Mouse (Mus musculus) gastrocnemius, postnatal 10 days (tissue): ENCODE data around the gene Wdr74. TPM values are rescaled to one million over a fixed set of nuclear protein-coding genes. Genes with fewer than 3 reads are reported as not detected.

Source experiments
- microRNA-seq, 2 experiments: library from miRNA; unstranded; fragments of <30 nt; microRNA quantifications; one replicate each; pipeline ENCODE4 v1.2.0; 2021
- total RNA-seq, 2 experiments: library from RNA; stranded (reverse); gene quantifications; 2 replicates each; pipeline ENCODE4 v1.2.3; 2021

Gene Wdr74
- total RNA-seq, 2 experiments from 2014 or later = 26.5 to 27.4 TPM

Small RNA genes lying within 50 kb of the gene (microRNA-seq; reads per million reads assigned to microRNA genes)
- gene Mir6992 = 0.25 to 0.64 reads per million in 2 experiments

Other genes starting within 250 kb of the Wdr74 start
- gene Slc22a8, start 144.6 kb upstream of the Wdr74 start, total RNA-seq = under 1 TPM in 1 of 2 experiments, not detected in 1; 0.07 TPM
- gene Slc22a6, start 117.8 kb upstream of the Wdr74 start, total RNA-seq = not detected
- under 1 TPM; 0.11 to 0.16 TPM for gene Chrm1, start 72.0 kb upstream of the Wdr74 start, total RNA-seq
- gene Slc3a2, start 12.5 kb upstream of the Wdr74 start, total RNA-seq = 10 to 100 TPM; 29.4 to 36.7 TPM
- under 1 TPM in 1 of 2 experiments, not detected in 1; 0.65 TPM for gene 1700092M07Rik, start 4.9 kb downstream of the Wdr74 start, total RNA-seq
- 10 to 100 TPM; 35.6 to 46.3 TPM for gene Stx5a, start 5.6 kb downstream of the Wdr74 start, total RNA-seq
- gene Nxf1, start 21.2 kb downstream of the Wdr74 start, total RNA-seq = 10 to 100 TPM; 40.8 to 61.8 TPM
- gene Tmem223, start 35.2 kb downstream of the Wdr74 start, total RNA-seq = 10 to 100 TPM; 81.9 to 82.5 TPM
- gene Tmem179b, start 38.6 kb downstream of the Wdr74 start, total RNA-seq = 10 to 100 TPM; 13.6 to 14.1 TPM
- gene Taf6l, start 50.6 kb downstream of the Wdr74 start, total RNA-seq = 10 to 100 TPM in 1 of 2 experiments, 1 to 10 TPM in 1; 8.5 to 12.0 TPM
- 10 to 100 TPM; 40.9 to 45.1 TPM for gene Polr2g, start 62.8 kb downstream of the Wdr74 start, total RNA-seq
- 1 to 10 TPM; 1.0 to 1.4 TPM for gene Zbtb3, start 66.7 kb downstream of the Wdr74 start, total RNA-seq
- gene Ttc9c, start 83.5 kb downstream of the Wdr74 start, total RNA-seq = 10 to 100 TPM; 11.8 to 15.7 TPM
- 10 to 100 TPM; 42.2 to 47.8 TPM for gene Hnrnpul2, start 84.2 kb downstream of the Wdr74 start, total RNA-seq
- not detected for gene AC129217.1, start 93.9 kb downstream of the Wdr74 start, total RNA-seq
- 10 to 100 TPM; 16.8 to 19.5 TPM for gene Bscl2, start 101.6 kb downstream of the Wdr74 start, total RNA-seq
- under 1 TPM; 0.66 to 0.77 TPM for gene Gng3, start 103.4 kb downstream of the Wdr74 start, total RNA-seq
- 10 to 100 TPM; 11.5 to 14.0 TPM for gene Lrrn4cl, start 114.9 kb downstream of the Wdr74 start, total RNA-seq
- 100 to 1,000 TPM; 169 to 172 TPM for gene Ubxn1, start 135.7 kb downstream of the Wdr74 start, total RNA-seq
- gene Uqcc3, start 145.1 kb downstream of the Wdr74 start, total RNA-seq = 10 to 100 TPM; 55.2 to 58.1 TPM
- gene Lbhd1, start 147.9 kb downstream of the Wdr74 start, total RNA-seq = 10 to 100 TPM in 1 of 2 experiments, 1 to 10 TPM in 1; 7.2 to 11.8 TPM
- not detected for gene Gm49403, start 148.1 kb downstream of the Wdr74 start, total RNA-seq
- gene 1810009A15Rik, start 153.0 kb downstream of the Wdr74 start, total RNA-seq = 10 to 100 TPM; 25.6 to 29.6 TPM
- 1 to 10 TPM in 1 of 2 experiments, not detected in 1; 3.3 TPM for gene Gm49416, start 153.1 kb downstream of the Wdr74 start, total RNA-seq
- 10 to 100 TPM; 10.7 to 14.6 TPM for gene Ints5, start 157.2 kb downstream of the Wdr74 start, total RNA-seq
- gene Ganab, start 162.2 kb downstream of the Wdr74 start, total RNA-seq = 10 to 100 TPM; 42.1 to 58.8 TPM
- gene B3gat3, start 184.5 kb downstream of the Wdr74 start, total RNA-seq = 10 to 100 TPM; 23.4 to 27.6 TPM
- gene Rom1, start 193.5 kb downstream of the Wdr74 start, total RNA-seq = 1 to 10 TPM; 4.2 to 5.6 TPM
- 10 to 100 TPM; 11.7 to 15.9 TPM for gene Eml3, start 193.7 kb downstream of the Wdr74 start, total RNA-seq
- gene Mta2, start 206.0 kb downstream of the Wdr74 start, total RNA-seq = 10 to 100 TPM; 37.7 to 49.7 TPM
- 10 to 100 TPM in 1 of 2 experiments, 1 to 10 TPM in 1; 9.1 to 11.2 TPM for gene Tut1, start 218.0 kb downstream of the Wdr74 start, total RNA-seq
- 100 to 1,000 TPM; 640 to 671 TPM for gene Eef1g, start 231.2 kb downstream of the Wdr74 start, total RNA-seq